Mouse (Mus musculus) liver, adult 2 months (tissue): ENCODE results near the gene Aurkb.

Experiments used
- CTCF ChIP-seq: fragments of 200-500 bp; IDR thresholded peaks from 2 replicates; pipeline ENCODE4 v1.5.1; 2011; ENCODE audit warnings: low read depth, low read length, control low read depth
- POLR2A ChIP-seq: fragments of 200-500 bp; IDR thresholded peaks from 2 replicates; pipeline ENCODE4 v1.6.1; 2011; ENCODE audit warnings: low read length, control low read depth; ENCODE audit not compliant: insufficient read depth; ENCODE audit errors: extremely low read depth

DNA sequence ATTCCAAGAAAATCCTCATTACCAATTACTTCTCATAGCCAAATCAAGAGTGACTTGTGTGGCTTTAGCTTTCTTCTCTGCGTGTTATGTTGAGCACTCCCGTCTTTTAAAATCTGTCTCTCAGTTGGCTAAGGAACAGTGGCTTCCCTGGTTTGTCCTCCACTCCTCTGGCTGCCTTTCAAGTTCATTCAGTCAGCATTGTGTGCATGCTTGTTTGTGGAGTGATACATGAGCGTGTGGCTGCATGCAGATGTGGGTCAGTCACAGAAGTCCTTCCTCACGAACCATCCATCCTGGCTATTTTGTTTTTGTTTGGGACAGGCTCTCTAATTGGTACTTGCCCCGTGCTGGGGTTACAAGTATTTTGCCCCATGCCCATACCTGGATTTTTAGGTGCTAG lies 31.1 kb downstream of the Aurkb start:
- TF ChIP-seq CTCF, result no peak
- no peak for TF ChIP-seq POLR2A
